Mouse (Mus musculus) cerebellum, adult 2 months (tissue): Measurements from ENCODE around the gene Fras1.

Experiments
- CTCF ChIP-seq: fragments of 200-500 bp; IDR thresholded peaks from 2 replicates; pipeline ENCODE4 v1.5.1; 2011; ENCODE audit warnings: low read depth, mild to moderate bottlenecking, control low read depth, low read length, moderate library complexity, borderline replicate concordance; ENCODE audit not compliant: insufficient read depth
- POLR2A ChIP-seq: fragments of 200-500 bp; IDR thresholded peaks from 2 replicates; pipeline ENCODE4 v1.6.1; 2011; ENCODE audit warnings: low read length, control low read depth, borderline replicate concordance; ENCODE audit not compliant: insufficient read depth

DNA sequence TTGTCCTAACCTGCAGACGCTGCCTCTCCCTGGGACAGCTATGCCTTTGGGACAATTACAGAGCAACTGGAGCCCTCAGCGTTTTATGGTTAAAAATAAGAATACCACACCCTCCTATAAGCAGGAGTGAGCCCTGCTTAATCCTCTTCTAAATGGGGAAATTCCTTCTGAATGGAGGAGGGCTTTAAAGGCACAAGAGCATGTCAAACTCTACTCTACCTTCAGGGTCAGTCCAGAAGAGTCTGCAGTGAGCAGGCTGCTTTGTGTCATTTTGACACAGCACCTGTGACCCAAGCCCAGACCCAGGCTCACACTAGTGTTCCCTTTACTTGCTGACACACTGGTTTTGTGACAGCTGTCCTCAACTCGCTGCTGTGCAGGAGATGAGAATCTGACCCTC is 307.3 kb downstream of the Fras1 start:
- TF ChIP-seq POLR2A: no peak
- no peak for TF ChIP-seq CTCF
